Mouse (Mus musculus) ES-Bruce4 (cell line): ENCODE data around the gene Gm4881.

Experiments
- CTCF ChIP-seq: IDR thresholded peaks from one replicate; pipeline ENCODE4 v1.8.1; 2011; ENCODE audit warnings: low read depth, low read length
- EP300 ChIP-seq: IDR thresholded peaks from 2 replicates; pipeline ENCODE4 v1.6.1; 2011; ENCODE audit warnings: low read depth, low read length; ENCODE audit not compliant: insufficient read depth

GRCm38 (mm10) chr7:24884693-24885291 lies 59.5 kb downstream of the Gm4881 start:
- TF ChIP-seq CTCF (no peak), EP300 (no peak)
